Comparison of ENCODE assay signal across 9 mouse cellular contexts in the genomic region with DNA sequence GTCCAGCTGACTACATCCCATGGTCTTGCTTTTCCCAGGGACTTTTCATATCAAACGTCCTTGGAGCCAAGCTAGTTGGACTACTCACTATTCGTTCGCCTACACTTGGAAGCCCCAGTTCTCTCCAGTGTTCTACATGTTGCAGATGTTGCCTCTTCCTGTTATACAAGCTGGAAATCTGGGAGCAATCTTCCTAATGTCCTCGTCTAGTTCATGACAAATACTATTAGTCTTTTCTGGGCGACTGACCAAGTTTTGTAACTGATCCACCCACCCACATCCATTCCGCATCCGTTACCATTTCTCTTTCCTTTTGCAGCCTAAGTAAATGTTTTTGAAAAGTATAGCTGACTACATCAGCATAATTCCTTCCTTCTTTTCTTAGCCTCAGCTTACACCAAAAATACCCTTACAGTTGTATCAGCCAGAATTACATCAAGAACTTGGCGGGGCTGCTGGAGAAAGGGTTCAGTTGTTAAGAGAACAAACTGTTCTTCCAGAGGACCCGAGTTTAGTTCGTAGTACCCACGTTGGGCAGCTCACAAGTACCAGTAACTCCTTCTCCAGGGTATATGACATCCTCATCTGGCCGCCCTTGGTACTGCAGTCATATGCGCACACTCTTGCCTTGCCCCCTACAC.
DNase-seq lines count a peak whose midpoint lies in the region; ATAC-seq and TF ChIP-seq lines count a peak whose summit lies in the region.
"Had no signal": no experiment of that assay in that cellular context is flagged by ENCODE, and none has a peak within 500 bp of the region (broad histone marks: within the 10 kb centered on the region; RNA-seq: fewer than 3 reads in every experiment).

No protein-coding gene starts in this region.

- no peaks in the 10 kb centered on the region for H3K36me3 ChIP-seq in heart, embryonic 15.5 days
- H3K36me3 ChIP-seq: liver, embryonic 13.5 days had no signal

- H3K9me3 ChIP-seq in heart, embryonic 15.5 days (replicated peaks) = no peaks in the 10 kb centered on the region
- H3K9me3 ChIP-seq: liver, embryonic 13.5 days had no signal

- intact Hi-C loops in left cerebral cortex, adult 2 months (cut with DNase I) = loop anchor here (5.0 kb wide), 1 partner anchor 61 kb away; no protein-coding TSS in a partner anchor

- no peak overlapping the region for H3K9ac ChIP-seq in heart, embryonic 15.5 days
- H3K9ac ChIP-seq: liver, embryonic 13.5 days had no signal

- peak; percentile 49 for TF ChIP-seq CTCF in left cerebral cortex, adult 2 months (IDR thresholded peaks at IDR 0.05)

- no peaks in the 10 kb centered on the region for H3K4me1 ChIP-seq in heart, embryonic 15.5 days (replicated peaks)
- H3K4me1 ChIP-seq: liver, embryonic 13.5 days had no signal

- WGBS in heart, embryonic 15.5 days = 66% methylated on average over 13 of the region's 13 CpGs

- DNase-seq in urinary bladder, postnatal 36 days (ENCODE audit: low spot score in 2 of 2) = peak; percentile 12 to 18
- DNase-seq in urinary bladder, postnatal 10 days (ENCODE audit: low spot score) = no peak
- DNase-seq in left cerebral cortex, adult 2 months (ENCODE audit: extremely low spot score in 1 of 2, low spot score in 2 of 2) = peak; percentile 22 to 35
- DNase-seq in right cerebral cortex, postnatal 4 days = peak; percentile 28
- DNase-seq in spleen, postnatal 14 days (ENCODE audit: low spot score in 2 of 2) = no peak
- no peak for DNase-seq in cerebellum, adult 11 months
- DNase-seq: liver, embryonic 13.5 days had no signal

- H3K27me3 ChIP-seq in heart, embryonic 15.5 days = no peaks in the 10 kb centered on the region
- H3K27me3 ChIP-seq: liver, embryonic 13.5 days had no signal

- peak overlapping the region; percentile 66 for H3K27ac ChIP-seq in heart, embryonic 15.5 days
- H3K27ac ChIP-seq in left cerebral cortex, adult 2 months = peak overlapping the region; percentile 40
- H3K27ac ChIP-seq: liver, embryonic 13.5 days had no signal

- H3K4me2 ChIP-seq in heart, embryonic 15.5 days = no peak overlapping the region
- H3K4me2 ChIP-seq: liver, embryonic 13.5 days had no signal

- ATAC-seq in heart, embryonic 15.5 days (replicated peaks; ENCODE audit: insufficient number of reproducible peaks, insufficient read depth, low FRiP score, low read depth) = peak; percentile 50; the same call in 1 of the 2 replicates
- ATAC-seq in granulocyte monocyte progenitor cell, adult 5-6 weeks (replicated peaks; ENCODE audit: poor library complexity, severe bottlenecking) = no peak

- no peak overlapping the region for H3K4me3 ChIP-seq in heart, embryonic 15.5 days
- no peak overlapping the region for H3K4me3 ChIP-seq in left cerebral cortex, adult 2 months
- H3K4me3 ChIP-seq: liver, embryonic 13.5 days had no signal

Comparison
In these comparisons a context has a peak if more than half of its experiments do, and no peak if none do; other contexts are left out.
1. DNase-seq: peak in urinary bladder, postnatal 36 days (2 of 2), left cerebral cortex, adult 2 months (2 of 2) and right cerebral cortex, postnatal 4 days (single experiment); none in urinary bladder, postnatal 10 days (single experiment), spleen, postnatal 14 days (0 of 2) and cerebellum, adult 11 months (single experiment).